Mouse (Mus musculus): ENCODE data around the gene Fam118b. TPM values are rescaled to one million over a fixed set of nuclear protein-coding genes. Genes with fewer than 3 reads are reported as not detected.

The Fam118b gene
- polyA plus RNA-seq, 1 experiment from 2014 or later, result 86.8 TPM

DNA sequence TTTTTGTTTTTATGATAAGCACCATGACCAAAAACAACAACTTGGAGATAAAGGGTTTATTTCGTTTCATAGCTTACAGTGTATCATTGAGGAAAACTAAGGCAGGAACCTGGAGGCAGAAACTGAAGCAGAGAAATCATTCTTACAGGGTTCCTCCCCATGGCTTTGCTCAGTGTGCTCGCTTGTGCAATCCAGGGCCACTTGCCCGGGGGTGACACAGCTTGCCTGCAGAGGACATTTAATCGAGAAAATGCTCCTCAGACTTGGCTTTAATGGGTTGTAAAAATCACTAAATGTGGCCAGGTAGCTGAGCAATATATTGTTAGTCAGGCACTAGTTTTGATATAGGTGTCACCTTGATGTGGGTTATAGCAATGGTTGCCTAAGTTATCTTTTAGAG, 10.8 kb upstream of the Fam118b start:
- no peaks in the 10 kb centered on the region for H3K27me3 ChIP-seq (replicated peaks; ENCODE audit: control insufficient read depth, insufficient read depth, low read length)
- WGBS, result 89% methylated on average over 4 of the region's 4 CpGs
- ATAC-seq, result no peak
- H3K9ac ChIP-seq (replicated peaks; ENCODE audit: low read depth, low read length), result no peak overlapping the region
- no peak overlapping the region for H3K4me3 ChIP-seq (replicated peaks; ENCODE audit: low read length)
- no peak overlapping the region for H3K27ac ChIP-seq (ENCODE audit: low read length)
- H3K36me3 ChIP-seq (ENCODE audit: control insufficient read depth, insufficient read depth), result no peaks in the 10 kb centered on the region
- 0 out of 2 replicates have a peak, but pooled peaks cover 2% of the 10 kb centered on the region for H3K4me1 ChIP-seq (replicated peaks; ENCODE audit: control insufficient read depth, insufficient read depth, low read length)
- no peaks in the 10 kb centered on the region for H3K9me3 ChIP-seq (ENCODE audit: control insufficient read depth, low read length)
- H3K4me2 ChIP-seq (ENCODE audit: low read length), result no peak overlapping the region

DNA sequence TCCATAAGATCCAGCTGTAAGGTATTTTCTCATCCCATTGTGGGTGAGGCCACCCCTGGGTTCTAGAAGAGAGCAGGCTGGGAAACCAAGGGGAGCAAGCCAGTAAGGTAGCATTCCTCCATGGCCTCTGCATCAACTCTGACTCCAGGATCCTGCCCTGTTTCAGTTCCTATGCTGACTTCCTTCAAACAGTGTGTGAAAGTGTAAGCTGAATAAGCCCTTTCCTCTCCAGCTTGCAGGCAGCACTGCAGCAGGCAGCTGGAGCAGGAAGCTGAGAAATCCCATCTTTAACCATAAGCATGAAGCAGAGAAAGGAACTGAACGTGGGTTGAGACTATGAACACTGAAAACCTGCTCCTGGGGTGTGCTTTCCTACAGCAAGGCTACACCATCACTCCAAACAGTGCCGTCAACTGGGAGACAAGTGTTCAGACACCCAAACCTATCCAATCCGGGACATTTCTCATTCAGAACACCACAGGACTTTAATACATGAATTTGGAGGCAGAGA, 10.3 kb upstream of the Fam118b start:
- Histone ChIP-seq H3K4me1 (replicated peaks; ENCODE audit: control insufficient read depth, insufficient read depth, low read length) (0 out of 2 replicates have a peak, but pooled peaks cover 2% of the 10 kb centered on the region), H3K9me3 (ENCODE audit: control insufficient read depth, low read length) (no peaks in the 10 kb centered on the region), H3K4me3 (replicated peaks; ENCODE audit: low read length) (no peak overlapping the region), H3K27ac (ENCODE audit: low read length) (no peak overlapping the region), H3K36me3 (ENCODE audit: control insufficient read depth, insufficient read depth) (no peaks in the 10 kb centered on the region), H3K9ac (replicated peaks; ENCODE audit: low read depth, low read length) (no peak overlapping the region), H3K4me2 (ENCODE audit: low read length) (no peak overlapping the region), H3K27me3 (replicated peaks; ENCODE audit: control insufficient read depth, insufficient read depth, low read length) (no peaks in the 10 kb centered on the region)
- ATAC-seq, result no peak
- WGBS, result 82% methylated on average over 3 of the region's 3 CpGs

DNA sequence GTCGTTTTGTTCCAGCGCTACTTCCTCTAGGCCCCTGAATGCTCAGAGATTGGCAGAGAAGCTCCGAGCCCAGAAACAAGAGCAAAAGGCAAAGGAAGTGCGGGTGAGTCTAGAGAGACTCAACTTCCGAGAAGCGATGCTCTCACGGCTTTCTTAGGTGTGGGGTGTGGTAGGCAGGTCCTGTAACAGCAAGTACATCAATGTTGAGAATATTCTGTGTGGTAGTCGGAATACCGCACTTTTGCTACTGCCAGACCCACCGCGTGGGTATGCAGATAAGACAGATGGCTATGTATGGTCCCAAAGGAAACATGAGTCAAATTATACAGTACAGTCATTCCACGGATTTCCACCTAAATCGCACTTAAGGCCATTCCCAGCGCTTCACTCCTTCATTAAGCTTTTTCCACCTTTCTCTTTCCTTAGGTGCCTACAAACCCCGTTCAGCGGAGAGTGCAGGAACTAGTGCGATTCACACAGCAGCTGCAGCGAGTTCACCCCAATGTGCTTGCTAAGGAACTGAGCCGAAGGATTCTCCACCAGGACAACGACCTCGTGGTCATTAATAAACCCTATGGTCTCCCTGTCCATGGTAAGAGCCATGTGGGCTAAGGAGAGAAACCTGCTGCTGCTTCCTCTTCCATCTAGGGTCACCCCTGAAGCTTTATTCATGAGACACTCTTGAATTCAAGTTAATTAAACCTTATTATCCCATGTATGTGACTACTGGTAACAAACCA, 541 bp upstream of the Fam118b start:
- H3K27me3 ChIP-seq (replicated peaks; ENCODE audit: control insufficient read depth, insufficient read depth, low read length), result no peaks in the 10 kb centered on the region
- peak; percentile 63 for ATAC-seq
- H3K9ac ChIP-seq (replicated peaks; ENCODE audit: low read depth, low read length), result peak overlapping the region; percentile 90
- no peaks in the 10 kb centered on the region for H3K9me3 ChIP-seq (ENCODE audit: control insufficient read depth, low read length)
- WGBS, result 2% methylated on average over 21 of the region's 21 CpGs
- H3K4me2 ChIP-seq (ENCODE audit: low read length), result peak overlapping the region; percentile 78
- peak overlapping the region; percentile 72 for H3K27ac ChIP-seq (ENCODE audit: low read length)
- 0 out of 2 replicates have a peak, but pooled peaks cover 4% of the 10 kb centered on the region for H3K36me3 ChIP-seq (ENCODE audit: control insufficient read depth, insufficient read depth)
- H3K4me3 ChIP-seq (replicated peaks; ENCODE audit: low read length), result peak overlapping the region; percentile 89
- peaks cover 15% of the 10 kb centered on the region for H3K4me1 ChIP-seq (replicated peaks; ENCODE audit: control insufficient read depth, insufficient read depth, low read length)

DNA sequence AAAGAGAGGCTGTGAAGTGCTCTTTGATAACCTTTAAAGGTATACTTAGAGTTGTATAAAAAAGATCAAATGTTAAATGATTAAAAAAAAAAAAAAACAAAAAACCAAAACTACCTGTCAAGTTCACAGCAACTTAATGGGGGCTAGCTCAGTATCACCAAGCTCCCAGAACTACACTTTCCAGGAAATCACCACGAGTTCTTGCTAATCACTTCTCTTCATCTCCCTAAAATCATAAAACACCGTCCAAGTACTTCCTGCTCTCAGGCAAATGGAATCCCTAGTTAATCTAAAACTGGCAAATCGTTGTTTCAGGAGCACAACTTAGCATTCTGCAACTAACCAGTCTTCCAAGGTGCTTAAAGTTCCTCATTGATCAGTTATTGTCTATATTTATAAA, 3.1 kb downstream of the Fam118b start:
- no peak overlapping the region for H3K4me3 ChIP-seq (replicated peaks; ENCODE audit: low read length)
- no peak for ATAC-seq
- no peak overlapping the region for H3K9ac ChIP-seq (replicated peaks; ENCODE audit: low read depth, low read length)
- no peaks in the 10 kb centered on the region for H3K36me3 ChIP-seq (ENCODE audit: control insufficient read depth, insufficient read depth)
- no peaks in the 10 kb centered on the region for H3K27me3 ChIP-seq (replicated peaks; ENCODE audit: control insufficient read depth, insufficient read depth, low read length)
- WGBS, result 93% methylated on average over 3 of the region's 3 CpGs
- no peak overlapping the region for H3K4me2 ChIP-seq (ENCODE audit: low read length)
- no peak overlapping the region for H3K27ac ChIP-seq (ENCODE audit: low read length)
- H3K9me3 ChIP-seq (ENCODE audit: control insufficient read depth, low read length), result no peaks in the 10 kb centered on the region
- H3K4me1 ChIP-seq (replicated peaks; ENCODE audit: control insufficient read depth, insufficient read depth, low read length), result peaks cover 15% of the 10 kb centered on the region

DNA sequence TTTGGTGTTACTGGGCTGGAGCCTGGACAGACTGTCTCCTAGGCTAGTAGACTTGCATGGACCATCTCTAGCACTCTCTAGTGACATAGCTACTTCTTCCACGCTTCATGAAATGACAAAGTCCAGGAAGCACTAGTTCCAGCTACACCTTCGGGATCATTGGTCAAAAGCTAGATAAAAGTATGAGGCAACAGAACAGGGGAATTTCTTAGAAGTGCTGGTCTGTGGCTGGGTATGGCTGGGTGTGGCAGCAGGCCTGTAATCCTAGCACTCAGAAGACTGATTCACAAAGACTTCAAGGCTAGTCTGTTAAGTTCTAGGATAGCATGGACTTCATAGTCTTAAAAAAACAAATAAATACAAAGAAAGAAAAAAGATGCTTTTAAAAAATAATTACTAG, 4.2 kb downstream of the Fam118b start:
- no peak overlapping the region for H3K9ac ChIP-seq (replicated peaks; ENCODE audit: low read depth, low read length)

DNA sequence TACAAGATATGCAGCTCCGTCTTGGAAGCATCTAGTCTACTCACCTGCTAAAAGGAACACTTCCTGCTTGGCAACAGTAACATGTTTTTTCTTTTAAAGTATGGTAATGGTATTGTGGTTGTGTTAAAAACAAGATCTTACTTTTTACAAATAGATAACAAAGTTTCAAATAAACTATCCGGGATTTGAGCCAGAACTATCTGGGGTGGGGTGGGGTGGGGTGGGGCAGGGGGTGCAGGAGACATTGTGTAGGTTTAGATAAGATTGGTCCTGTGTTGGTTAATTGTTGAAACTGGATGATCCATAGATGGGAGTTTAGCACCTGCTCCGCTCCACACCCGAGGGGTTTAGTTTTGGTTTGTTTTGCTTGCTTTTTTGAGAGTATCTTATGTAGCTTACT, 5.2 kb downstream of the Fam118b start:
- Histone ChIP-seq H3K4me3 (replicated peaks; ENCODE audit: low read length) (no peak overlapping the region), H3K4me1 (replicated peaks; ENCODE audit: control insufficient read depth, insufficient read depth, low read length) (peaks cover 8% of the 10 kb centered on the region), H3K27me3 (replicated peaks; ENCODE audit: control insufficient read depth, insufficient read depth, low read length) (no peaks in the 10 kb centered on the region), H3K27ac (ENCODE audit: low read length) (no peak overlapping the region), H3K4me2 (ENCODE audit: low read length) (no peak overlapping the region), H3K9me3 (ENCODE audit: control insufficient read depth, low read length) (no peaks in the 10 kb centered on the region), H3K36me3 (ENCODE audit: control insufficient read depth, insufficient read depth) (no peaks in the 10 kb centered on the region), H3K9ac (replicated peaks; ENCODE audit: low read depth, low read length) (no peak overlapping the region)
- ATAC-seq, result no peak
- WGBS, result 95% methylated on average over 4 of the region's 4 CpGs

More for the DNA sequence above, 4.2 kb downstream of the Fam118b start:
- Histone ChIP-seq H3K9me3 (ENCODE audit: control insufficient read depth, low read length) (no peaks in the 10 kb centered on the region), H3K27ac (ENCODE audit: low read length) (no peak overlapping the region), H3K4me3 (replicated peaks; ENCODE audit: low read length) (no peak overlapping the region), H3K4me1 (replicated peaks; ENCODE audit: control insufficient read depth, insufficient read depth, low read length) (peaks cover 11% of the 10 kb centered on the region), H3K27me3 (replicated peaks; ENCODE audit: control insufficient read depth, insufficient read depth, low read length) (no peaks in the 10 kb centered on the region), H3K4me2 (ENCODE audit: low read length) (no peak overlapping the region), H3K36me3 (ENCODE audit: control insufficient read depth, insufficient read depth) (no peaks in the 10 kb centered on the region)
- WGBS, result 100% methylated on average over 2 of the region's 2 CpGs
- no peak for ATAC-seq

DNA sequence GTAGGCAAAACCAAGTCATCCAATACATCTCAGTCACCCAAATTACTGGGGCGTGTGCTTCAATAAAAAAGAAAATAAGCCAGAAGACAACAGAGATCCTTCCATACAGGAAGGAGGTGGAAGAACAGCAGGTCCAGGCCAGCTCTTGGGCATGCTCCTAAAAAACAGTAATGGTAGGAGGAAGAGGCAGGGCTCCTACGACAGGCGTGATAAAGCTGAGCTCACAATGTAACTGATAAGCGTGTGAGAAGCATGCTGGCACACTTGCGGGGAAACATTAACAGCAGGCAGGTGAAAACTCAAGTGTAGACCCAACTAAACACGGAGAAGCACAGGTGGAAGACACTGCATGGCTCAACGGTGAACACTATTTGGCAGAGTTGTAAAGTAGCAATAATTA, 10.2 kb downstream of the Fam118b start:
- no peaks in the 10 kb centered on the region for H3K9me3 ChIP-seq (ENCODE audit: control insufficient read depth, low read length)
- no peak overlapping the region for H3K9ac ChIP-seq (replicated peaks; ENCODE audit: low read depth, low read length)
- ATAC-seq, result no peak
- WGBS, result 95% methylated on average over 7 of the region's 7 CpGs
- no peaks in the 10 kb centered on the region for H3K4me1 ChIP-seq (replicated peaks; ENCODE audit: control insufficient read depth, insufficient read depth, low read length)
- no peak overlapping the region for H3K4me2 ChIP-seq (ENCODE audit: low read length)
- no peaks in the 10 kb centered on the region for H3K36me3 ChIP-seq (ENCODE audit: control insufficient read depth, insufficient read depth)
- no peaks in the 10 kb centered on the region for H3K27me3 ChIP-seq (replicated peaks; ENCODE audit: control insufficient read depth, insufficient read depth, low read length)
- no peak overlapping the region for H3K4me3 ChIP-seq (replicated peaks; ENCODE audit: low read length)
- H3K27ac ChIP-seq (ENCODE audit: low read length), result no peak overlapping the region

DNA sequence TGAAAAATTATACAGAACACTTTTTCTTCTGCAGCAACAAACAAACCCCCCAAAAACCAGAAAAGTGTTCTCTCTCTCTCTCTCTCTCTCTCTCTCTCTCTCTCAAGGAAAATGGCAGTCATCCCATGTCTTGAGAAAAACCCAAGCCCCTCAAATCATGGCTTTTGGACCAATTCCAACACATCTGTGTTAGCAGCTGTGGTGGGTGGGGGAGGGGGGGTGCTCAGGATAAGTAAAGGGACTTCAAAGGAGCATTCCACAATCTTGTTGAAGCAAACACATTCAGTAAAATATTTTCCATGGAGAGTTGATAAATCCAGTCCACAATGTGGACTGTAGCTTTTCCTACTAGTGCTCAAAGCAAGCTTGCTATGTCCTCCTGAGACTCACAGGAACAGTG, 18.1 kb downstream of the Fam118b start:
- Histone ChIP-seq H3K9me3 (ENCODE audit: control insufficient read depth, low read length) (no peaks in the 10 kb centered on the region), H3K27me3 (replicated peaks; ENCODE audit: control insufficient read depth, insufficient read depth, low read length) (no peaks in the 10 kb centered on the region), H3K4me3 (replicated peaks; ENCODE audit: low read length) (no peak overlapping the region), H3K4me2 (ENCODE audit: low read length) (no peak overlapping the region), H3K36me3 (ENCODE audit: control insufficient read depth, insufficient read depth) (peaks cover 2% of the 10 kb centered on the region; the same call in 1 of the 2 replicates), H3K9ac (replicated peaks; ENCODE audit: low read depth, low read length) (no peak overlapping the region), H3K4me1 (replicated peaks; ENCODE audit: control insufficient read depth, insufficient read depth, low read length) (peaks cover 6% of the 10 kb centered on the region; the same call in 1 of the 2 replicates), H3K27ac (ENCODE audit: low read length) (no peak overlapping the region; the same call in 1 of the 2 replicates)
- no peak for ATAC-seq

DNA sequence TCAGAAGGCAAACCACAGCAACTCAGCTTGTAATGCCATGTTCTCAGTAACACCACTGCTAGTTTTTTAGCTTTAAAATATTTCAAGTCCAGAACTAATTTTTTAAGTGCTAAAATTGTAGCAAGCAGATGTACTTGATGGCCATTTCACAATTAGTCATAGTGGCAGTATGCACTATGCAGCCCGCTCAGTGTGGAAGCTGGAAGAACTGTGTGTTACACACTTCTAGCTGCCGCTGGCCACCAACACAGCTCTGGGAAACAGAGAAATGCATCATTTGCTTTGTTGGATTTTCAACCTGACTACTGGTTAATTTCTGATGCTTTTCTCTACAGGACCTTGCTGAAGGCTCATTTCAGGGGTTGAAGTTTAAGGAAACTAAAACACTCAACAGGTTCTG, 20.2 kb downstream of the Fam118b start:
- H3K4me3 ChIP-seq (replicated peaks; ENCODE audit: low read length), result no peak overlapping the region
- peaks cover 2% of the 10 kb centered on the region; the same call in 1 of the 2 replicates for H3K36me3 ChIP-seq (ENCODE audit: control insufficient read depth, insufficient read depth)
- H3K9me3 ChIP-seq (ENCODE audit: control insufficient read depth, low read length), result no peaks in the 10 kb centered on the region
- 98% methylated on average over 2 of the region's 2 CpGs for WGBS
- H3K27me3 ChIP-seq (replicated peaks; ENCODE audit: control insufficient read depth, insufficient read depth, low read length), result no peaks in the 10 kb centered on the region
- no peak overlapping the region for H3K27ac ChIP-seq (ENCODE audit: low read length)
- no peak overlapping the region for H3K4me2 ChIP-seq (ENCODE audit: low read length)
- peaks cover 6% of the 10 kb centered on the region; the same call in 1 of the 2 replicates for H3K4me1 ChIP-seq (replicated peaks; ENCODE audit: control insufficient read depth, insufficient read depth, low read length)
- no peak for ATAC-seq
- H3K9ac ChIP-seq (replicated peaks; ENCODE audit: low read depth, low read length), result no peak overlapping the region
